Mouse (Mus musculus): ENCODE data around the gene Lpar2.

GRCm38 (mm10) chr8:69805491-69805890 lies 16.7 kb upstream of the Lpar2 start:
- TF ChIP-seq CTCF (IDR thresholded peaks at IDR 0.05; ENCODE audit: insufficient read depth, low read depth, low read length) (no peak), POLR2A (IDR thresholded peaks at IDR 0.05; ENCODE audit: insufficient read depth, low read depth, low read length) (no peak)
